In genomic region chr8:90769791-90770190, GRCm38 (mm10) we compare ENCODE assay signal across 32 mouse cellular contexts. TPM values are rescaled to one million over a fixed set of nuclear protein-coding genes. Genes with fewer than 3 reads are reported as not detected.
"Had no signal": no experiment of that assay in that cellular context is flagged by ENCODE, and none has a peak within 500 bp of the region (broad histone marks: within the 10 kb centered on the region; RNA-seq: fewer than 3 reads in every experiment).

No protein-coding gene starts in this region.

- H3K4me2 ChIP-seq: heart, embryonic 12.5 days; hindbrain, embryonic 13.5 days; hindbrain, embryonic 15.5 days; intestine, embryonic 15.5 days; limb, embryonic 12.5 days; liver, embryonic 11.5 days; liver, embryonic 13.5 days; liver, embryonic 15.5 days had no signal

- H3K9ac ChIP-seq: heart, embryonic 12.5 days; hindbrain, embryonic 13.5 days; hindbrain, embryonic 15.5 days; intestine, embryonic 15.5 days; limb, embryonic 12.5 days; liver, embryonic 13.5 days; liver, embryonic 15.5 days; liver, postnatal 0 days had no signal

- H3K27me3 ChIP-seq: heart, embryonic 12.5 days; hindbrain, embryonic 13.5 days; hindbrain, embryonic 15.5 days; intestine, embryonic 15.5 days; limb, embryonic 12.5 days; liver, embryonic 13.5 days; liver, embryonic 15.5 days had no signal

- H3K4me1 ChIP-seq: heart, embryonic 12.5 days; hindbrain, embryonic 13.5 days; hindbrain, embryonic 15.5 days; intestine, embryonic 15.5 days; limb, embryonic 12.5 days; liver, embryonic 13.5 days; liver, embryonic 15.5 days had no signal

- H3K36me3 ChIP-seq: heart, embryonic 12.5 days; hindbrain, embryonic 13.5 days; hindbrain, embryonic 15.5 days; intestine, embryonic 15.5 days; limb, embryonic 12.5 days; liver, embryonic 13.5 days; liver, embryonic 15.5 days had no signal

- ATAC-seq: inflammation-experienced regulatory T-cells, adult 6 months; intestine, embryonic 15.5 days; intestine, postnatal 0 days; liver, postnatal 0 days had no signal

- H3K27ac ChIP-seq: heart, adult 2 months; hindbrain, embryonic 13.5 days; hindbrain, embryonic 15.5 days; intestine, embryonic 15.5 days; layer of hippocampus, adult 2 months; left cerebral cortex, adult 2 months; limb, embryonic 12.5 days; liver, embryonic 13.5 days; liver, embryonic 15.5 days had no signal

- H3K9me3 ChIP-seq: hindbrain, embryonic 13.5 days; hindbrain, embryonic 15.5 days; intestine, embryonic 15.5 days; limb, embryonic 12.5 days; liver, embryonic 15.5 days had no signal

- DNase-seq: gastrocnemius, postnatal 14 days; gastrocnemius, postnatal 36 days; heart, adult 11 months; heart, adult 2 months; heart, postnatal 4 days; kidney, adult 18-20 months; kidney, adult 8-10 months; kidney, postnatal 10 days; kidney, postnatal 25 days; kidney, postnatal 4 days; liver; liver, embryonic 13.5 days; liver, postnatal 0 days had no signal

- H3K4me3 ChIP-seq: heart, adult 2 months; heart, embryonic 12.5 days; hindbrain, embryonic 13.5 days; hindbrain, embryonic 15.5 days; intestine, embryonic 15.5 days; layer of hippocampus, adult 2 months; left cerebral cortex, adult 2 months; limb, embryonic 12.5 days; liver, embryonic 13.5 days; liver, embryonic 15.5 days had no signal

RNA-seq across cellular contexts. Expression of gene Gm19935, which starts 47.4 kb away (rescaled TPM):
- total RNA-seq: gastrocnemius, adult 18-20 months; gastrocnemius, adult 8-10 months; gastrocnemius, postnatal 14 days; gastrocnemius, postnatal 36 days; heart, adult 2 months; heart, postnatal 10 days; heart, postnatal 25 days; heart, postnatal 4 days had no signal
- polyA plus RNA-seq: heart, embryonic 12.5 days; heart, embryonic 14.5 days; inflammation-experienced regulatory T-cells, adult 6 months; intestine, postnatal 0 days; kidney, embryonic 14.5 days; kidney, embryonic 16.5 days; limb, embryonic 12.5 days; limb, embryonic 14.5 days; liver, embryonic 11.5 days; liver, embryonic 13.5 days; liver, embryonic 15.5 days; liver, postnatal 0 days had no signal
